Mouse (Mus musculus): Measurements from ENCODE around the gene Trmt2a. TPM values are rescaled to one million over a fixed set of nuclear protein-coding genes. Genes with fewer than 3 reads are reported as not detected.

Gene Trmt2a
- total RNA-seq, 2 experiments from 2014 or later = 16.4 to 48.0 TPM

DNA sequence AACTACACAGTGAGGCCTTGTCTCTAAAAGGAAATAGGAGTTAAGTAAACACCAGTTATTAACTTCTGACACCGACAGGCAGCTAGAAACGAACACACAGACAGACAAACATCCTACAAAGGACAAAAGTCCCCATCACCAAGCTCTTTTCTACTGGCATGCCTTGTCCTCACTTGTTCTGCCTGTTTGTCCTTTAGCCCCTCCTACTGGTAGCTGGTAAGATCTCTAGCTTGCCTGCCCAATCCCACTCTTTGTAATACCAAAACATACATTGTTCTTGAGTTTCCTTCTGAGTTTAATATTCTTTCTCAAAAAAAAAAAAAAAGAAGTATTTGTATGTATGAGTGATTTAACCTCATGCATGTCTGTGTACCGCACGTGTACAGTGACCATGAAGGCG lies 19.7 kb downstream of the Trmt2a start:
- ATAC-seq (replicated peaks; ENCODE audit: low FRiP score, poor library complexity, severe bottlenecking) = no peak

DNA sequence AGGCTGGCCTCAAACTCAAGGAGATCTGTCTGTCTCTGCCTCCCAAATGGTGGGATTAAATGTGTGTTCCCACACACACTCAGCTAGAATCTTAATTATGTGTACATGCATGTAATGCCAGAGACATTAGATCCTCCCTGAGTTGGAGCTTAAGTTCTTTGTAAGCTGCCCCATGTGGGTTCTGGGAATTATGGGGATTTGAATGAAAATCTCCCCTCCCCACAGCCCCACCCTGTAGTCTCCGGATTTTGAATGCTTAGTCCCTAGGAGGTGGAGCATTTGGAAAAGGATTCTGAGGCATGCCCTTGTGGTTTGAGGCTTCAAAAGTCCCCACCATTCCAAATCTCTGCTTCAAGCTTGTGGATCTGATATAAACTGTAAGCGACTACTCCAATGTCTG lies 26.7 kb downstream of the Trmt2a start:
- no peak for ATAC-seq (replicated peaks; ENCODE audit: low FRiP score, poor library complexity, severe bottlenecking)

DNA sequence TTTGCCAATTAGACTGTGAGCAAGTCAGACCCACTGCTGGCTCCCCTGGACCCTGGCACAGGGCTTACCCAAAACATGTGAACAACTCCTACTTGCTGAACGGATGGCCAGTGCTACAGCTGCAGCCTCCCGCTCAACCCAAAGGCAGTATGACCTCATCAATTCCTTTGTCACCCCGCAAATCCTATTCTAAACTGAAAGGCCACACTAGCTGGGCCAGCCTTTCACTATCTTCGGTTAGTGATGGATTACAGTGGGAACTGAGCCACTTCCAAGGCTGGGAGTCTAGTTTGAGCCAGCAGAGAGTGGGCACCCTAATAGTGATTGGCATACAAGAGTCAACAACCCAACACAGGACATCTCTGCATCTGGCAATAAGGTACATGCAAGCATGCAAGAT lies 39.7 kb downstream of the Trmt2a start:
- 0 out of 2 replicates have a peak, but pooled peaks have one; percentile 6 for ATAC-seq (replicated peaks; ENCODE audit: low FRiP score, poor library complexity, severe bottlenecking)

DNA sequence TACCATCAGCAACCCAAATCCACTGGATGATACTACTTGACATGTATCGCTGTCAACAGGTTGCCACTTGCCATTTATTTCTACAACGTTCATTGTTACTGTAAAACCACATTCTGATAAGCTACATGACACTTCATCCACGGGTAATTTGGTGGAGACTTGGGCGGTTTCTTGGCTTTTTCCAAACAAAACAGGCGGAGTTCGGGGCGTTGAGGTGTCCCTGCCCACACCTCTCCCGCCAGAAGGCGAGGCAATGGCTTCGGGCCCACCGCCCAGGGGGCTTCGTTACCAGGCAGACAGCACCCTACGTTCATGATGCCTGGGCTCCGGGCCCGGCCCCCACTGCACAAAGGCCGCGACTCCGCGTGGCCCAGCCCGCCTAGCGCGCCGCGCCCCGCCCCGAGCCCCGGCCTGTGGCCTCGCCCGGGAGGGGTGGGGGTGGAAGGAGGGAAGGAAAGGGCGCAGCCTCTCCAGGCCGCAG lies 40.1 kb downstream of the Trmt2a start:
- ATAC-seq (replicated peaks; ENCODE audit: low FRiP score, poor library complexity, severe bottlenecking) = peak; percentile 68

DNA sequence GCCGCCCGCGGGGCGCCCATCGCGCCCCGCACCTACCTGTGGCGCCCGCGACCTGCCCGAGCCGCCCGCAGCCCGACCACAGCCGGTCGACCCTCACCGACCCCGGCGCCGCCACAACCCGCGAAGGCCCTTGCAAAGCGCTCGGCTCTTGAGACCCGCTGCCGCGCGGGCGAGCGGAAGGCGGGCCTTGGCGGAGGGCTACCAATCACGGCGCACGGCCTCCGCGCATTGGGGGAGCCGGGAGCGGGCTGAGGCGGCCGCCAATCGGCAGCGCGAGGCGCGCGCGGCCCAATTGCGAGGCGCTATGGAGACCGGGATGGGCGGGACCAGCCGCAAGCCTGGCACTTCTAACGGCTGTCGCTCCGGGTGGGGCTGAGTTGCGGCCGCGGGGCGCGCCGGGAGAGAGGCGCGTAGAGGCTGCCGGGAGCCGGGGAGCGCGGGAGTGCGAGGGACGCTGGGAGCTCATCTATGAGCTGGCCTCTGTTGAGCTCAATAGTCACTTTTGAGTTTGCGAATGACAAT lies 40.6 kb downstream of the Trmt2a start, which contains the start of gene Dgcr8:
Gene Dgcr8, minus strand, starts transcription at position 180 of the 522 bp plus-strand sequence.
- peak; percentile 93 for ATAC-seq (replicated peaks; ENCODE audit: low FRiP score, poor library complexity, severe bottlenecking)

DNA sequence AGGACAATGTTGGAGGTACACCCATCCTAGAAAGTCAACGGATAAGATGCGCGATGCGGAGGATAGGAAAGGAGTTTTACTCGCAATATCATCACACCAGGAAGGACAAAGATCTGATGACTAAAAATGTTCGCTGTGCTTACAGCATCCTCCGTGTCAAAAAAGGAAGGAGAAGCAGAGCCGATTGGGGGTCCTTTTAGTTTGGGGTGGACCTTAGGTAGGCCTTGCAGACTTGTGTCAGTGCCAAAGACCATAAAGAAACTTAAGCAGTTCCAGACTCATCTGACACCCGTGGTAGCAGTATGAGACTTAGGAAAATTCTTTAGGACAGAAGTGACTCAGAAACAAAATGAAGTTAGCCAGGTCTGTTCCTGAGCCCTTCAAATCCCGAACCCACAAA lies 41.1 kb downstream of the Trmt2a start:
- ATAC-seq (replicated peaks; ENCODE audit: low FRiP score, poor library complexity, severe bottlenecking) = peak; percentile 8

Other genes starting within 250 kb of the Trmt2a start
- 0.96 and 7.9 TPM in 2 replicates for gene Dgcr6, start 195.8 kb upstream of the Trmt2a start, total RNA-seq (2015; ENCODE audit: low replicate concordance)
- gene Dgcr6, start 195.8 kb upstream of the Trmt2a start, total RNA-seq (2017; ENCODE audit: low replicate concordance) = 1.6 and 6.6 TPM in 2 replicates
- 3.3 and 6.3 TPM in 2 replicates for gene Prodh, start 158.5 kb upstream of the Trmt2a start, total RNA-seq (2015; ENCODE audit: low replicate concordance)
- gene Prodh, start 158.5 kb upstream of the Trmt2a start, total RNA-seq (2017; ENCODE audit: low replicate concordance) = 4.7 and 7.4 TPM in 2 replicates
- 0.42 and 0.96 TPM in 2 replicates for gene Rtn4r, start 121.0 kb upstream of the Trmt2a start, total RNA-seq (2015; ENCODE audit: low replicate concordance)
- not detected in 2 replicates for gene Rtn4r, start 121.0 kb upstream of the Trmt2a start, total RNA-seq (2017; ENCODE audit: low replicate concordance)
- gene Ccdc188, start 30.8 kb upstream of the Trmt2a start, total RNA-seq (2015; ENCODE audit: low replicate concordance) = not detected in 2 replicates
- gene Ccdc188, start 30.8 kb upstream of the Trmt2a start, total RNA-seq (2017; ENCODE audit: low replicate concordance) = not detected in 2 replicates
- gene Zdhhc8, start 13.5 kb upstream of the Trmt2a start, total RNA-seq (2015; ENCODE audit: low replicate concordance) = 1.5 and 3.1 TPM in 2 replicates
- gene Zdhhc8, start 13.5 kb upstream of the Trmt2a start, total RNA-seq (2017; ENCODE audit: low replicate concordance) = 0.26 and 0.56 TPM in 2 replicates
- 74.6 and 96.3 TPM in 2 replicates for gene Ranbp1, start 53 bp downstream of the Trmt2a start, total RNA-seq (2015; ENCODE audit: low replicate concordance)
- 83.7 and 90.7 TPM in 2 replicates for gene Ranbp1, start 53 bp downstream of the Trmt2a start, total RNA-seq (2017; ENCODE audit: low replicate concordance)
- not detected in 2 replicates for gene Gm49776, start 9.6 kb downstream of the Trmt2a start, total RNA-seq (2015; ENCODE audit: low replicate concordance)
- gene Gm49776, start 9.6 kb downstream of the Trmt2a start, total RNA-seq (2017; ENCODE audit: low replicate concordance) = not detected in 2 replicates
- 16.3 and 30.2 TPM in 2 replicates for gene Dgcr8, start 40.6 kb downstream of the Trmt2a start, total RNA-seq (2015; ENCODE audit: low replicate concordance)
- gene Dgcr8, start 40.6 kb downstream of the Trmt2a start, total RNA-seq (2017; ENCODE audit: low replicate concordance) = 38.3 and 46.7 TPM in 2 replicates
- gene Tango2, start 99.4 kb downstream of the Trmt2a start, total RNA-seq (2015; ENCODE audit: low replicate concordance) = 8.8 and 26.9 TPM in 2 replicates
- 8.8 and 12.1 TPM in 2 replicates for gene Tango2, start 99.4 kb downstream of the Trmt2a start, total RNA-seq (2017; ENCODE audit: low replicate concordance)
- gene Arvcf, start 99.5 kb downstream of the Trmt2a start, total RNA-seq (2015; ENCODE audit: low replicate concordance) = 1.5 and 2.7 TPM in 2 replicates
- 8.7 TPM in 1 of 2 replicates, not detected in the other for gene Arvcf, start 99.5 kb downstream of the Trmt2a start, total RNA-seq (2017; ENCODE audit: low replicate concordance)
- 274 and 358 TPM in 2 replicates for gene Txnrd2, start 177.7 kb downstream of the Trmt2a start, total RNA-seq (2015; ENCODE audit: low replicate concordance)
- 493 and 499 TPM in 2 replicates for gene Txnrd2, start 177.7 kb downstream of the Trmt2a start, total RNA-seq (2017; ENCODE audit: low replicate concordance)
- 27.9 and 29.9 TPM in 2 replicates for gene Comt, start 178.2 kb downstream of the Trmt2a start, total RNA-seq (2015; ENCODE audit: low replicate concordance)
- 26.8 and 29.1 TPM in 2 replicates for gene Comt, start 178.2 kb downstream of the Trmt2a start, total RNA-seq (2017; ENCODE audit: low replicate concordance)

Measured in erythroblast, adult 5-6 weeks (primary cell).